Mouse (Mus musculus): Measurements from ENCODE around the gene Cps1. TPM values are rescaled to one million over a fixed set of nuclear protein-coding genes. Genes with fewer than 3 reads are reported as not detected.

Gene Cps1
- total RNA-seq, 2 experiments from 2014 or later: not detected

DNA sequence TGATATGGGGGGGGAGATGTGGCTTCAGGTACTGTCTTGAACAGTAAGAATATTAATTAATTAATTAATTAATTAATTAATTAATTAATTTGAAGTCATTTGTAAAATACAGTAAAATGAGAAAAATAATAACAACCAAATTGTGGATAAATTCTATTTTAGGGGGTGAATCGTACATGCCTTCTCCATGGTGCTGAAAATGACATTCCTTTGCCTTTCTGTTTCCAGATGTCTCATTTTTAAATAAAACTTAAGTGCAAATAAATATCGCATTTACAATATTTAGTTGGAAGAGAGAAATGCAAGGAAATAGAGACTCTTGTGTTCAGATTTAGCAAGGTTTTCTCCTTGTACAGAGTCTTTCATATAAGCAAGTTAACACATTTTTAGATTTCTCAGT, 112.0 kb downstream of the Cps1 start:
- ATAC-seq (replicated peaks; ENCODE audit: poor library complexity): no peak

DNA sequence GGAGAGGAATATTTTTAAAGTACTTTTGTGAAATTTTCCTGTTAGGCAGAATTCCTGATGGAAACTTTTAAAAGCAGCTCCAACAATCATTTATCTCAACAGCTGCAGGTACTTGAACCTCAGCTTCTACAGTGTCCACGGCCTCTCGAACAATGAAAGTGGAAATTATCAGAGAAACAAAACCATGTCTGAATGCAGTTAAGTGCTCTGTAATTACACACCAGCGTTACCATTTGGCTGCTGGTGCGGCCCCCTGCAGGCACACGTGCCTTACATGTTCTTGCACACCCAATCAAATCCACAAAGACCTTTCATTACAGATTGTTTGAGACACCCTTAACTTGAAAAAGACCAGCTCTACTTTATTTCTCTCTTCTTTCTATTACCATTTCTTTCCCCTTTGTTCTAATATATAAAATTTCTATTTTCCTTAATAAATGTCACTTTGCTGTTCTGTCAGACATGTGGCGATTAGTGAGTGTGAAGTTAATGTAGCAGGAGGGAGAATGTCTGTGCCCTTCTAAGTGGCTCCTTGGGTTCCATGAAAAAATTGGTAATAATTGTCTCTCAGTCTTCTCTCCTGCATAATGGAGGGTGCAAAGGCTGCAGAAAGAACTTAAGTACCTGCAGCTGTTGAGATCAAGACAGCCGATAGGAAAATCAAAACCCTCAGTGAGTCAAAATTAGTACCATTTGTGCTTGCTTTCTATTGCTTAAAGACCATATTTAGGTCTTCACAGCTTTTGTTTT, 112.8 kb downstream of the Cps1 start:
- no peak for ATAC-seq (replicated peaks; ENCODE audit: poor library complexity)

DNA sequence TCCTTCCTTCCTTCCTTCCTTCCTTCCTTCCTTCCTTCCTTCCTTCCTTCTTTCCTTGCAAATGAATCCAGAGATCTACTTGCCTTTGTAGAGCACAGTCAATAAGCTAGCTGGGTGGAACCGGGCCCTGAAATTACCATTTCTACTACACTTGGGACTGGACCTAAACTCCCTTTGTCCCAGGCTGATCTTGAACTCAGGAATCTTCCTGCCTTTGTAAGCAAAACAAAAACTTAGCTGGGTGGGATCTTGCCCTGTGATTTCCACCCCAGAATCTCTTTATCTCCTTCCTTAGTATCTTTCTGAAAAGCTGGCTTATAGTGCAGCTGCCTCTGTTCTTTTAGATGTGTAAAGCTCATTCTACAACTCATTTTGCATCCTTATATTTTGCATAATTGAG, 115.6 kb downstream of the Cps1 start:
- no peak for ATAC-seq (replicated peaks; ENCODE audit: poor library complexity)

DNA sequence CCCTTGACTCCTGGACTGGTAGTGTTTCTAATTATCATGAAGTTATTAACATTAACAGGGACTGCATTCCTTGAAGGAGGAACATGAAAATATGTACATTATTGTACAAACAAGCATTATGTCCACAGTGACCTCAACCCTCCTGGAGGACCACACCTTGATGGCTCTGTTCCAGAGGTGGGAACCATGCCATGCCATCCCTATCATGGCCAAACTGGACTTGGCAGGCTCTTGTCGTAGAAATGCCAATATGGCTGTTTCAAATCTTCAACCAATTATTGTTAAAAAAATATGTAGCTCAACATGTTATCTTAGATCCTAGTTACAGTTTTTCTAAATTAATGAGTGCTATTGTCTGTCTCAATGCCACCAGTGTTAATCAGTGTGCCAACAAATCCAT, 116.1 kb downstream of the Cps1 start:
- ATAC-seq (replicated peaks; ENCODE audit: poor library complexity): no peak

DNA sequence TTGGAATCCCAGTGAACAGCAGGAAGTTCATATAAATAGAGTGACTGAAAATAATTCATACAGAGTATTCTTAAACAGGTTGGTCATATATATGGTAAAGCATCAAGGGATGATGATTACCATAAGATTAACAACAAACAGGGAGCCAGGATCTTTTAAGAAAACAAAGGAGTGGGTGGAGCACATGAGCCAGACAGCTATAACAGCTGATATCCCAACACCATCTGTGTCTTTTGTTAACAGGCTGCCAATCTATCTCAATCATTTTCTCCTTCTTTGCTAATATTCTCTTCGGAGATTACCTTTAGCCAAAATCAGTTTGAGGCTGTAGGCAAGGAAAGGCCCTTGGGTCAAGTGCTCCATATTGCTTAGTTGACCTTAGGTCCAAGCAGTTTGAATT, 142.4 kb downstream of the Cps1 start:
- no peak for ATAC-seq (replicated peaks; ENCODE audit: poor library complexity)

DNA sequence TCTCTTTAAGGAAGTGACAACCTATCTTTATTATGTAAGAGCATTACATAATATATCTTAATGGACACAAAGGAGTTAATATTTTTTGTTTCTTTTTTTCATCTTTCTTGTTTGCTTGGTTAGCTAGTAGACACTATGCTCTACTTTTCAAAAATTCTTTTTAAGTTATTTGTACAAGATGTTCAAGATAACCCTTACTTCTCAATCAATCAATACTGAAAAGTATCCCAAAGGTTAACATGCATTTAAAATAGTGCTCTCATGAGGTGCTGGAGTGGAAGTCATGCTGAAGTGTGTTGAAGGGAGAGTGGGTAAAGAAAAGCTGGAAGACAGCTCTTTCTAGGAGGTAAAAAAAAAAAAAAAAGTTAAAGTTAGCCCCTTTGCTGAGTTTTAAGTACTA, 145.1 kb downstream of the Cps1 start:
- no peak for ATAC-seq (replicated peaks; ENCODE audit: poor library complexity)

DNA sequence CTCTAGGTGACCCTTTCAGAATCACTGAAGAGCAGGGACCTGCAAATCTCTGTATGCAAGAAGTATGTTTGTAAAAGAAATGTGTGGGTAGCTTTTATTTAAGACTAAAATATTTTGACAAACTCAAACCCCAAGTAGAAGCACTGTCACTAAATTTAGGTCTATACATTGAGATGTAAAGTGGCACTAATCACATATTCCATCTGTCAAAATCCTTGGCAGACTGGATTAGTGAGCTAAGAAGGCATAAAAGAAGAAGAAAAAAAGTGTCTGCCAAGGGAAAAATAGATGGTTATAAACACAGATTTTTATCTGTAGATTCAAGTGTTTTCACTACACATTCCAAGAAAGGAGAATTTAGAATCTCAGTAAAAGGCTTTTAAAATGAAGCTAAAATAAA, 145.6 kb downstream of the Cps1 start:
- no peak for ATAC-seq (replicated peaks; ENCODE audit: poor library complexity)

DNA sequence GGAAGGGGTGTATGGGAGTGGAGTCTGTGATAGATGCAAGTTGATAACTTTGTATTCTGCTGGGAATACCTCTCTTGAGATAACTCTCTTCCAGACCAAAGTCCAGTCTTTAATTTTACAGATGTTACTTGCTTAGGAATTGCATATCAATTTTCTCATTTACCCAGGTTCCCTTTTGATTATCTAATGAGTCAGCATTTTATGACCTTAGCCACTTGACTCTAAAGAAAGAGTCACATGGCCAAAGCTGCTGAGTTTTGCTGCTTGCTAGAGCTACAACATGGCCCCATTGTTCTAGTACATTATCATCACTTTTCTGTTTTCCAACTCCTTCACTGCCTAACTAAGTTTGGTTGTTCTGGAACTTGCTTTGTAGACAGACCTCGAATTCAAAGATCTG, 153.4 kb downstream of the Cps1 start:
- no peak for ATAC-seq (replicated peaks; ENCODE audit: poor library complexity)

Other genes with a start within 250 kb of the Cps1 start
- not detected in 2 replicates for gene Myl1, start 177.6 kb upstream of the Cps1 start, total RNA-seq (2015)
- not detected in 2 replicates for gene Myl1, start 177.6 kb upstream of the Cps1 start, total RNA-seq (2017)
- gene Lancl1, start 84.2 kb upstream of the Cps1 start, total RNA-seq (2015): 49.9 and 50.4 TPM in 2 replicates
- gene Lancl1, start 84.2 kb upstream of the Cps1 start, total RNA-seq (2017): 29.6 and 38.9 TPM in 2 replicates